Mouse (Mus musculus): Measurements from ENCODE around the gene Endov. TPM values are rescaled to one million over a fixed set of nuclear protein-coding genes. Genes with fewer than 3 reads are reported as not detected.

Endov gene
- polyA plus RNA-seq, 1 experiment from 2014 or later = 17.6 TPM

- H3K36me3 ChIP-seq = no peaks in the 10 kb centered on the region
- H3K9ac ChIP-seq = peak overlapping the region; percentile 64
- peaks cover 79% of the 10 kb centered on the region for H3K4me1 ChIP-seq (replicated peaks)
- peak overlapping the region; percentile 71 for H3K4me3 ChIP-seq
- H3K27ac ChIP-seq (replicated peaks) = peak overlapping the region; percentile 31
- no peak for ATAC-seq (ENCODE audit: low FRiP score, low read depth)
- under 1% methylated on average over 37 of the region's 37 CpGs for WGBS
- 0 out of 2 replicates have a peak, but pooled peaks cover 2% of the 10 kb centered on the region for H3K27me3 ChIP-seq
- peak overlapping the region; percentile 96 for H3K4me2 ChIP-seq
- no peaks in the 10 kb centered on the region for H3K9me3 ChIP-seq
Measured at GRCm38 (mm10) chr11:119548741-119549370, 57.7 kb downstream of the Endov start.

- no peaks in the 10 kb centered on the region for H3K36me3 ChIP-seq
- H3K4me3 ChIP-seq = peak overlapping the region; percentile 71
- 0 out of 2 replicates have a peak, but pooled peaks cover 2% of the 10 kb centered on the region for H3K27me3 ChIP-seq
- no peak for ATAC-seq (ENCODE audit: low FRiP score, low read depth)
- peak overlapping the region; percentile 31 for H3K27ac ChIP-seq (replicated peaks)
- under 1% methylated on average over 43 of the region's 43 CpGs for WGBS
- H3K4me1 ChIP-seq (replicated peaks) = peaks cover 73% of the 10 kb centered on the region
- H3K4me2 ChIP-seq = peak overlapping the region; percentile 96
- H3K9me3 ChIP-seq = no peaks in the 10 kb centered on the region
- peak overlapping the region; percentile 64 for H3K9ac ChIP-seq
Measured at GRCm38 (mm10) chr11:119549371-119549811, 58.2 kb downstream of the Endov start.

DNA sequence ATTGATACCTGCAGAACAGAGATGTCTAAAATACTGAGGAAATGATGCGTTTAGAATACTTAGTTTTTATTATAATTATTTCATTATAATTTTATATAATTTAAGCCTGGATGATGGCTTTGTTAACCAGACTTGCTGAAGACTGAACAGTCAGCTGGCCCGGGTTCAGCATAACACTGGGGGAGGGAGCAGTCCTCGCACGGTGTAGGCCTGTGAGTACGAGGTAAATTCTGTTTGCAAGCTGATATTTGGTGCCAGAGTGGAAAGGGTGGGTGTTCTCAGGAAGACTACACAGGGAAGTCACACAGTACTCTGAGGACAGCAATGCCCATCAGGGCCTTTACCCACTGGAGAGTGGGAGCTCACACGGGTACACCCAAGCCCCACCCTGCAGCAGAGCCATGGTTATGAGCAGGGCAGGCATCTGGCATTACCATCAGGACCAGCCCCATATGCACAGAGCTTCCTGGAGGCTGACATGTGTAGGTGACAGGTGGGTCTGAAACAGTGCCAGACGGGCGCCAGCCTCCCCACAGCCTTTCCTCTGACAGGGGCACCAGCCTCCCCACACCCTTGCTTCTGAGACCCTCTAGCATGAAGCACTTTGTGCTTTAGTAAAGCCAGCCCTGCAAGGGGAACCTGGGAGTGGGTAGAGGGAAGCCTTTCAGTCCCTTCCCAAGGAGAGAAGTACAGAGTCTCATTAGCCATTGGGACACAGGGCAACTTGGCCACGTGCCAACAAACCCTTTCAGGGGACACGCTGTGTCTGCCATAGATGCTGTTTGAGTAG, 59.6 kb downstream of the Endov start:
- H3K4me1 ChIP-seq (replicated peaks) = peaks cover 60% of the 10 kb centered on the region
- H3K4me2 ChIP-seq = no peak overlapping the region
- no peaks in the 10 kb centered on the region for H3K9me3 ChIP-seq
- no peaks in the 10 kb centered on the region for H3K27me3 ChIP-seq
- no peak overlapping the region for H3K4me3 ChIP-seq
- no peak for ATAC-seq (ENCODE audit: low FRiP score, low read depth)
- no peaks in the 10 kb centered on the region for H3K36me3 ChIP-seq
- H3K27ac ChIP-seq (replicated peaks) = no peak overlapping the region
- no peak overlapping the region for H3K9ac ChIP-seq
- 46% methylated on average over 10 of the region's 10 CpGs for whole genome bisulfite sequencing

- WGBS = 46% methylated on average over 3 of the region's 3 CpGs
- no peak for ATAC-seq (ENCODE audit: low FRiP score, low read depth)
- H3K27me3 ChIP-seq = no peaks in the 10 kb centered on the region
Measured at GRCm38 (mm10) chr11:119551468-119551867, 60.3 kb downstream of the Endov start.

GRCm38 (mm10) chr11:119552301-119552700, 61.2 kb downstream of the Endov start:
- 48% methylated on average over 1 of the region's 1 CpGs for WGBS
- no peak overlapping the region for H3K27ac ChIP-seq (replicated peaks)
- ATAC-seq (ENCODE audit: low FRiP score, low read depth) = no peak
- no peak overlapping the region for H3K4me2 ChIP-seq
- H3K9ac ChIP-seq = no peak overlapping the region; the same call in 1 of the 2 replicates
- no peak overlapping the region for H3K4me3 ChIP-seq
- no peaks in the 10 kb centered on the region for H3K36me3 ChIP-seq
- peaks cover 48% of the 10 kb centered on the region for H3K4me1 ChIP-seq (replicated peaks)
- no peaks in the 10 kb centered on the region for H3K9me3 ChIP-seq
- H3K27me3 ChIP-seq = no peaks in the 10 kb centered on the region

More at GRCm38 (mm10) chr11:119551468-119551867, 60.3 kb downstream of the Endov start:
- H3K36me3 ChIP-seq = no peaks in the 10 kb centered on the region
- no peak overlapping the region for H3K4me2 ChIP-seq
- H3K9ac ChIP-seq = no peak overlapping the region
- H3K9me3 ChIP-seq = no peaks in the 10 kb centered on the region
- peaks cover 53% of the 10 kb centered on the region for H3K4me1 ChIP-seq (replicated peaks)
- no peak overlapping the region for H3K4me3 ChIP-seq
- no peak overlapping the region for H3K27ac ChIP-seq (replicated peaks)

- Histone ChIP-seq H3K27ac (replicated peaks) (no peak overlapping the region), H3K36me3 (no peaks in the 10 kb centered on the region), H3K9me3 (no peaks in the 10 kb centered on the region), H3K9ac (no peak overlapping the region), H3K27me3 (no peaks in the 10 kb centered on the region), H3K4me3 (no peak overlapping the region), H3K4me1 (replicated peaks) (peaks cover 52% of the 10 kb centered on the region), H3K4me2 (no peak overlapping the region)
- 63% methylated on average over 9 of the region's 9 CpGs for WGBS
- ATAC-seq (ENCODE audit: low FRiP score, low read depth) = no peak
Measured at GRCm38 (mm10) chr11:119552902-119553802, 62.0 kb downstream of the Endov start.

DNA sequence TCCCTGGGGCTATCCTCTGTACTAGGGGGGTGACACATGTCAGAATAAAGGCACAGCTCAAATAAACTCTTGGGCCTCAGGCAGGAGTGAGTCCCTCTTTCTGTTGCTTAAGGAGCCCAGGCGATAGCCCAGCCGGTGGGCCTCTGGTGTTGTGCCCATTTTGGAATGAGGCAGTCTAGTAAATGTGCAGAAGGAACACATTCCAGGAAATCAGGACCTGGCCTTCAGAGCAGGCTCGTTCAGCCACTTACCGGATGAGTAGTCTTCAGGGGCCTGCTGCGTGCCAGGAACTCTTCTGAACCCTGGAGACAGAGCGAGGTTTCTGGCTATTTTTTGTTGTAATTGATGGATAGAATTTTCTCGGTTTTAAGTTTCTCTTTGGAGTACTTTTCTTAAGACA, 63.6 kb downstream of the Endov start:
- Histone ChIP-seq H3K4me1 (replicated peaks) (peaks cover 52% of the 10 kb centered on the region), H3K27ac (replicated peaks) (no peak overlapping the region), H3K9ac (no peak overlapping the region), H3K4me3 (no peak overlapping the region), H3K9me3 (no peaks in the 10 kb centered on the region), H3K4me2 (no peak overlapping the region), H3K36me3 (no peaks in the 10 kb centered on the region), H3K27me3 (no peaks in the 10 kb centered on the region)
- no peak for ATAC-seq (ENCODE audit: low FRiP score, low read depth)
- 77% methylated on average over 7 of the region's 7 CpGs for WGBS

DNA sequence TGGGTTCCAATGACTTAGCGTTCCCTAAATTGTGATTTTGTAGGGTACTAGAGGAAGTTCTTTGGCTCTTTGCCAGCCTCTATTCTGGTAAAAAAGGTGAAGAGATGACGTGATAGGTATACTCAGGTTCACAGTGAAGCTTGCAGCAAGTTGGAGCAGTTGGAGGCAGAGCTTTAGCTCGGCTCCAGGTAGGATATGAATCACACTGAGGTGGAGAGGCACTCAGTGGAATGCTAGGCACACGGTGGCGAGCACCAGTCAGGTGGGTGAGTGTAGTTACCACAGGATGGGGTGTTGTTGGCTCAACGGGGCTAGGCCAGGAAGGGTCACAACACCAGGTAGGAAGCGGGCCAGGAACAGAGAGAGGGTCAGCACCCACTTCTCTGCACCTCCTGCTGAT, 64.0 kb downstream of the Endov start:
- no peaks in the 10 kb centered on the region for H3K36me3 ChIP-seq
- WGBS = 84% methylated on average over 7 of the region's 7 CpGs
- no peaks in the 10 kb centered on the region for H3K9me3 ChIP-seq
- H3K9ac ChIP-seq = no peak overlapping the region
- no peak overlapping the region for H3K27ac ChIP-seq (replicated peaks)
- no peak overlapping the region for H3K4me2 ChIP-seq
- H3K27me3 ChIP-seq = no peaks in the 10 kb centered on the region
- H3K4me3 ChIP-seq = no peak overlapping the region
- peaks cover 52% of the 10 kb centered on the region for H3K4me1 ChIP-seq (replicated peaks)
- no peak for ATAC-seq (ENCODE audit: low FRiP score, low read depth)

DNA sequence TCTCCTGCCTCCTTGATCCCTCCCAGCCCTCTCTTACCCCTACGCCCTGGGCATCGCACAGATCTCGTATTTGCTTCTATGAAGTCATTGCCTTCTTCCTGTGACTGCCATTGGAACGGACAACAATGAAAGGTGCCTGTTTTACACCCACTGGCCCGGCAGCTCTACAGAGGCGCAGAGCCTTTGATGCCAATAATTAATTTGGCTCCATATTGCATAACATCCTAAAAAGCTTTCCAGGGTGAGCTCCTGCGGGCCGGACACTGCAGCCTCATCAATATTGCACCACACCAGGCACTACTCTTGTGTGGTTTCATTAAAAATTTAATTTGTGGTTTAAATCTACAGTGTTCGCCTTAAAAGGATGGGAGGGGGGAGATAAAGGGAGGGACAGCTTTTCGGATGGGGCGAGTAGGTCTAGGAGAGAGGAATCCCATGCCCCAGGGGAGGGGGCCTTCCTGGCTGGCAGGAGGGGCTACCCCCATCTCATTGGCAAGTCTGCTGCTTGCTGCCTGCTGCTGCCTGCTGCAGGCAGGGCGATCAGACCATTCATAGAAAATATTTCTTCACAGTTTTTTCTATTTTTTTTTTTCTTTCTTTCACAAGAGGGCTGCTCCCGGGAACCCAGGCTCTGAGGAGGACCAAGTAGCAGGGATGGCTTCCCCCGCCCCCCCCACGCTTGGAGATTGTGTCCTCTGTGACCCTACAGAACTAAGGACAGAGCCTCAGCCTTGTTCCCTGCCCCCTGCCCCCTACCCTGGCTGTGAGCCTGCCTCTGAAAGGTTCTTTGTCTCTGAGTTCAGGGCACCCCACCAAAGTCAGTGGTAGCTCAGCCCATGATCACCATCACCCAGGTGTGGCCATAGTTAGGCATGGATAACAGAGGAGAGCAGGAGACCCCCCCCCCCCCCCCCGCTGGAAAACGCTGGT, 67.1 kb downstream of the Endov start:
- peaks cover 36% of the 10 kb centered on the region for H3K4me1 ChIP-seq (replicated peaks)
- H3K4me2 ChIP-seq = peak overlapping the region; percentile 28
- no peak overlapping the region for H3K9ac ChIP-seq
- peak; percentile 63; the same call in 1 of the 2 replicates for ATAC-seq (ENCODE audit: low FRiP score, low read depth)
- WGBS = 13% methylated on average over 15 of the region's 17 CpGs
- no peaks in the 10 kb centered on the region for H3K36me3 ChIP-seq
- peaks cover 5% of the 10 kb centered on the region; the same call in 1 of the 2 replicates for H3K27me3 ChIP-seq
- peak overlapping the region; percentile 79 for H3K27ac ChIP-seq (replicated peaks)
- no peaks in the 10 kb centered on the region for H3K9me3 ChIP-seq
- H3K4me3 ChIP-seq = no peak overlapping the region

- Histone ChIP-seq H3K4me2 (peak overlapping the region; percentile 28), H3K9me3 (no peaks in the 10 kb centered on the region), H3K36me3 (no peaks in the 10 kb centered on the region), H3K27me3 (peaks cover 5% of the 10 kb centered on the region; the same call in 1 of the 2 replicates), H3K4me3 (no peak overlapping the region), H3K27ac (replicated peaks) (peak overlapping the region; percentile 79), H3K4me1 (replicated peaks) (peaks cover 37% of the 10 kb centered on the region), H3K9ac (no peak overlapping the region)
- WGBS = 9% methylated on average over 9 of the region's 9 CpGs
- peak; percentile 62 for ATAC-seq (ENCODE audit: low FRiP score, low read depth)
Measured at GRCm38 (mm10) chr11:119558870-119559610, 67.9 kb downstream of the Endov start.
